Mouse (Mus musculus): ENCODE measurements around the gene Las1l. TPM values are rescaled to one million over a fixed set of nuclear protein-coding genes. Genes with fewer than 3 reads are reported as not detected.

The Las1l gene
- polyA plus RNA-seq, 1 experiment from 2014 or later = 56.3 TPM

DNA sequence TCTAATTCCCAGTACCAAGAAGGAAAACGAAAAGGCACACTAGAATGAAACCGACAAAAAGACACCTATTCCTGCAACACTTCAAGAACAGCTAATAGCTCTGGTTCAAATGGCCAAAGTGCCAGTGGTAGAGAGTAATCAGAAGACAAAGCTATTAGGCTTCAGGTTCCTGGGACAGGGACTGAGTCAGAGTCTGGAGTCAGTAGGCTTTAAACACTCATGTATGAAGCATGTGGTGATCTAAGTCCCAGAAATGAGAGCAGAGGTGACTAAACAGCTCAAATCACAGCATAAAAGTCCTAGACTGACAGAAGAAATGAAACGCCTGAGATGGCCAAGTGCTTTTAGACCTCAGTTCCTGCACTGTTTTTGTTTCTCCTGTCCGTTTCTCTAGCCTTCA is 8.6 kb downstream of the Las1l start:
- 84% methylated on average over 4 of the region's 4 CpGs for WGBS

DNA sequence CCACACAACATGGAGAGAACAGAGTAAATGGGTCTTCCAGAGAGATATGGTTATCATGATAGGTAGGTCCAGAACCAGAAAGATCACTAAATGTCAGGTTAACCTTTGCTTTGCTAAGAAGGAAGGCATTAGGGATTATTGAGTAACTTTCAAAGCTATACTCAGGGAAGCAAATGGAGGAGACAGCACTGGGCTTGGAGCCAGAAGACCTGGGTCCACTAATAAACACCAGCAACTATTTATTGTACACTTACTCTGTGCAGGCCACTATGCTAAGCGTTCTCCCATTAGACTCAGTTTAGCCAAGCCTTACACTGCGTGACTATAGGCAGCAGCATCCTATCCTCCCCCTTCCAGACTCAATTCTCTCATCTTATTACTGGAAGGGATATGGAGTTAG is 11.3 kb downstream of the Las1l start:
- no peaks in the 10 kb centered on the region for H3K4me1 ChIP-seq
- ATAC-seq (ENCODE audit: insufficient read depth, low FRiP score, low read depth) = no peak
- no peaks in the 10 kb centered on the region for H3K27me3 ChIP-seq (replicated peaks)
- H3K27ac ChIP-seq = no peak overlapping the region
- 87% methylated on average over 2 of the region's 2 CpGs for WGBS
- no peaks in the 10 kb centered on the region for H3K9me3 ChIP-seq
- no peak overlapping the region for H3K9ac ChIP-seq
- H3K4me3 ChIP-seq (replicated peaks) = no peak overlapping the region
- H3K4me2 ChIP-seq = no peak overlapping the region
- H3K36me3 ChIP-seq = no peaks in the 10 kb centered on the region

More for the DNA sequence above, 8.6 kb downstream of the Las1l start:
- Histone ChIP-seq H3K36me3 (no peaks in the 10 kb centered on the region), H3K4me2 (no peak overlapping the region), H3K27me3 (replicated peaks) (no peaks in the 10 kb centered on the region), H3K9me3 (no peaks in the 10 kb centered on the region), H3K27ac (no peak overlapping the region), H3K9ac (no peak overlapping the region), H3K4me1 (no peaks in the 10 kb centered on the region), H3K4me3 (replicated peaks) (no peak overlapping the region)
- no peak for ATAC-seq (ENCODE audit: insufficient read depth, low FRiP score, low read depth)

DNA sequence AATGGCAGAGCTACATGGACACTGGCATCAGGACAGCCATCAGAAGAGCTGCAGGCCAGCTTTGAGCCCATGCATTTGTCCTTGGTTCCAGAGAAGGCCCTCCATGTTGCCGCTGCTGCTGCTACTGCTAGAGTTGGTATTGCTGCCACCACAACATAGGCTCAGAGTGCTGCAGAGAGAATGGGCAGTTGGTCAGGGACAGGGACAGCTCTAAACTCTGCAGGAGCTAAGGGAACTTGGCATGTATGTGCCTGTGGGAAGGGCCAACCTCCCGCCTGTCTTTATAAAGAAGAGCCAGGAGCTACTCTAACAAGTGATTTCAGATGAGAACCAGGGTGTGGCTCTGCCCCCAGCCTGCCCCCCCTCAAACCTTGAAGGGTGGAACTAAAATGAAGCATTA is 21.3 kb downstream of the Las1l start:
- no peaks in the 10 kb centered on the region for H3K27me3 ChIP-seq (replicated peaks)
- H3K4me1 ChIP-seq = no peaks in the 10 kb centered on the region
- no peaks in the 10 kb centered on the region for H3K9me3 ChIP-seq
- 87% methylated on average over 2 of the region's 2 CpGs for WGBS
- no peak overlapping the region for H3K27ac ChIP-seq
- no peaks in the 10 kb centered on the region for H3K36me3 ChIP-seq
- H3K4me2 ChIP-seq = no peak overlapping the region
- H3K4me3 ChIP-seq (replicated peaks) = no peak overlapping the region
- ATAC-seq (ENCODE audit: insufficient read depth, low FRiP score, low read depth) = no peak
- no peak overlapping the region for H3K9ac ChIP-seq

DNA sequence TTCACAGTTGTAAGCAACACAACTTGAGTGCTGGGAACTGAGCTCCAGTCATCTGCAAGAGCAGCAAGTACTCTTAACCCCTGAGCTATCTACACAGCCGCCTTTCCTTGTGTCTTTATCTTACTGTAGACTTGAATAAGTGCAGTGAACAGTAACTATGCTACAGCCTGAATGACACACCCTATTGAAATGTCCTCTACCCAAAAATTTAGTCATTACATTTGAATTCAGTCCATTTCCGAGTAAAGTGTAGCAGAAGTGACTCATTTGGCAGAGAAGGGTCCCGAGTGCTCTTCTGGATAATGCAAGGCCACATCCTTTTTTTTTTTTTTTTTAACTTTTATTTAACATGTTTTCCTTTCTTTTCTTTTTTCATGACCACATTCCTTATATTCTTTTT is 54.0 kb downstream of the Las1l start:
- H3K27ac ChIP-seq = no peak overlapping the region
- H3K4me2 ChIP-seq = no peak overlapping the region
- no peaks in the 10 kb centered on the region for H3K9me3 ChIP-seq
- no peak overlapping the region for H3K4me3 ChIP-seq (replicated peaks)
- 75% methylated on average over 3 of the region's 3 CpGs for WGBS
- ATAC-seq (ENCODE audit: insufficient read depth, low FRiP score, low read depth) = no peak
- no peaks in the 10 kb centered on the region for H3K27me3 ChIP-seq (replicated peaks)
- H3K9ac ChIP-seq = no peak overlapping the region
- H3K36me3 ChIP-seq = no peaks in the 10 kb centered on the region
- no peaks in the 10 kb centered on the region for H3K4me1 ChIP-seq

Other genes starting within 250 kb of the Las1l start
- 2.1 and 2.3 TPM in 2 replicates for gene Zc3h12b, start 245.3 kb downstream of the Las1l start, polyA plus RNA-seq (2015; fragmentation: Nextera tagmentation; extraction: Ambion mirVana)
- 76.6 and 80.9 TPM in 2 replicates for gene Msn, start 139.1 kb upstream of the Las1l start, polyA plus RNA-seq (2015; fragmentation: Nextera tagmentation; extraction: Ambion mirVana)